Mouse (Mus musculus) forebrain, embryonic 15.5 days (tissue): ENCODE results near the gene Zbtb20. TPM values are rescaled to one million over a fixed set of nuclear protein-coding genes. Genes with fewer than 3 reads are reported as not detected.

Source experiments
- ATAC-seq: fragments of 200-750 bp; cut with Nextera tagmentation; replicated peaks from 2 replicates; pipeline ENCODE4 v1.8.0; 2017; ENCODE audit warnings: mild to moderate bottlenecking, moderate TSS enrichment, moderate library complexity
- H3K27ac ChIP-seq: fragments of 300-500 bp; sonication (generic); replicated peaks from 2 replicates; pipeline ENCODE4 v1.5.1; 2015; ENCODE audit warnings: mild to moderate bottlenecking, inconsistent platforms
- H3K27me3 ChIP-seq: fragments of 300-500 bp; sonication (generic); 2 replicates; pipeline ENCODE4 v1.6.1; 2015; ENCODE audit warnings: inconsistent platforms
- H3K36me3 ChIP-seq: fragments of 300-500 bp; sonication (generic); 2 replicates; pipeline ENCODE4 v1.6.1; 2015; ENCODE audit warnings: mild to moderate bottlenecking, inconsistent platforms
- H3K4me1 ChIP-seq: fragments of 300-500 bp; sonication (generic); 2 replicates; pipeline ENCODE4 v1.6.1; 2015; ENCODE audit warnings: inconsistent platforms
- H3K4me2 ChIP-seq: fragments of 300-500 bp; sonication (generic); replicated peaks from 2 replicates; pipeline ENCODE4 v1.6.1; 2015; ENCODE audit warnings: mild to moderate bottlenecking, inconsistent platforms
- H3K4me3 ChIP-seq: fragments of 300-500 bp; sonication (generic); 2 replicates; pipeline ENCODE4 v1.5.1; 2015; ENCODE audit warnings: mild to moderate bottlenecking, inconsistent platforms
- H3K9ac ChIP-seq: fragments of 300-500 bp; sonication (generic); replicated peaks from 2 replicates; pipeline ENCODE4 v1.6.1; 2015; ENCODE audit warnings: mild to moderate bottlenecking, inconsistent platforms
- H3K9me3 ChIP-seq: fragments of 300-500 bp; sonication (generic); 2 replicates; pipeline ENCODE4 v1.6.1; 2016; ENCODE audit warnings: inconsistent platforms
- WGBS: fragments of 180-500 bp; shearing (Covaris S2); methylation state at CpG from one replicate; pipeline ENCODE4 v1.1.7; 2015; ENCODE audit warnings: mixed read lengths; 5-methylcytosine and 5-hydroxymethylcytosine counted together
- polyA plus RNA-seq: library from polyadenylated mRNA; unstranded; fragments of >200 nt; fragmentation: Nextera tagmentation; extraction: Ambion mirVana; gene quantifications from 2 replicates; pipeline ENCODE4 v1.2.1, GENCODE M21; 2015

Zbtb20 gene
- polyA plus RNA-seq, 1 experiment from 2014 or later: 143 TPM

DNA sequence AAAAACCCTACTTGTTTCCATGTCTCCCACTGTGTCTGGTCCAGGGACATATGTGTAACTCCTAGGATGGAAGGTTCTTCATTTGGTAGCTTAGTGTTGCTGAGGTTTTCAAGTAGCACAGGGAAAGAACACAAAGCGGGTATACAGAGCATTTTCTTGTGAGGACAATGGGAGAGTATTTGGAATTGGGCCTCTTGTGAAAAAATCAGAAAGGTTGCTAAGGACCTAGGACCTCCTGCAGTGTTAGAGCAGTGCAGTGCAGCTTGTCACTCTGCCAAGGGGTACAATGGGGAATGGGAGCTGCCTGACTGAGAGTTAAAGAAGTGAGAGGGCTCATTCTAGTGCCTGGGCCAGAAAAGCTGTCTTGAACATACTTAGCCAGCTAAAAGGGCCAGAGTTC, 410.6 kb downstream of the Zbtb20 start:
- no peak overlapping the region for H3K4me3 ChIP-seq
- no peak overlapping the region for H3K4me2 ChIP-seq
- H3K9me3 ChIP-seq: 0 out of 2 replicates have a peak, but pooled peaks cover 1% of the 10 kb centered on the region
- 21% methylated on average over 1 of the region's 1 CpGs for WGBS
- peak overlapping the region; percentile 72 for H3K27ac ChIP-seq
- H3K36me3 ChIP-seq: no peaks in the 10 kb centered on the region
- H3K9ac ChIP-seq: no peak overlapping the region
- H3K4me1 ChIP-seq: peaks cover 15% of the 10 kb centered on the region
- ATAC-seq: peak; percentile 93
- no peaks in the 10 kb centered on the region for H3K27me3 ChIP-seq

DNA sequence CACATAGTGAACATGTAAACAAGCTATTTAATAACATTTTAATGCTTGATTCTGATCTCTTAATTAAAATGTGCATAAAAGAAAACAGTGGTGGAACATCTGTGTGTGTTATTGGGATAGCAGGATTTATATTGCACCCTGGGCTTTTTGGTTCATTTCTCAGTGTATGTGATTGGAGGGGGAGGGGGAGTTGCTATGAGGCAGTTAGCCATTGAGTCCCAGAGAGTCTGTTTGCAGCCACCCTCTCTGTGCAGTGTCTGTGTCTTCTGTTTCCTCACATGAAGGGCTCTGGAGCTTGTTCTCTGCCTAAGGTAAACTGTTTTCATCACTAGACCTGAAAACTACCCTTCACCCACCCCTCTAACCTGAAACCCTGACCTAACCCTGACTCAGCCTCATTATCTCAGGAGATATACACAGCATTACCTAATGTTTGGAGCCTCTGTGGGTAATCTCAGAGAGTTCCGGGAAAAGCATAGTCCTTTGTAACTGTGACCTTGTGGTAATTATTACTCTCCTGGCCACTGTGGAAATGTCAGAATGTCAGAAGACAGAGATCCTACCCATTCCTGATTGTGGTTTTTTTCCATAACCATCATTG, 411.2 kb downstream of the Zbtb20 start:
- H3K27me3 ChIP-seq: no peaks in the 10 kb centered on the region
- no peak overlapping the region for H3K4me2 ChIP-seq
- H3K9me3 ChIP-seq: no peaks in the 10 kb centered on the region
- H3K4me1 ChIP-seq: peaks cover 17% of the 10 kb centered on the region
- H3K9ac ChIP-seq: no peak overlapping the region
- WGBS: 13% methylated on average over 1 of the region's 1 CpGs
- no peaks in the 10 kb centered on the region for H3K36me3 ChIP-seq
- ATAC-seq: peak; percentile 63
- H3K4me3 ChIP-seq: no peak overlapping the region
- H3K27ac ChIP-seq: peak overlapping the region; percentile 72

DNA sequence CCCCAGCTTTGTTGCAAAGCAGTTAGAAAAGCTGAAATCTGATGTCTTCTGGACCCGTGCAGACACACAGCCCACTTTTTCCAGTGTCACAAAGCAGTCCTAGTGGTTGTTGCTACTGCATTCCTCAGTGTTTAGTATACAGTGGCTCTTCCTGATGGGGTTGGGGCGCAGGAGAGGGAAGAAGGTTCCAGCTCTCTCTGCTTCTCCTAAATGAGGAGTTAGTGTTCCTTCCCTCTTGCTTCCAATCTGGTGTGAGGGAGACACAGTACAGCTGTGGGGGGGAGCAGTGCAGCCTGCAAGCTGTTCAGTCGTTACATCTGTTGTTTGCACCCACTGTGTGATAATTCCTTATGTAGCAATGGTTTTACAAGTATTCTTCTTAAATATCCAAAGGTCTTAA, 415.7 kb downstream of the Zbtb20 start:
- 77% methylated on average over 3 of the region's 3 CpGs for WGBS
- Histone ChIP-seq H3K4me2 (no peak overlapping the region), H3K27ac (no peak overlapping the region), H3K9ac (no peak overlapping the region), H3K36me3 (no peaks in the 10 kb centered on the region), H3K27me3 (no peaks in the 10 kb centered on the region), H3K4me1 (peaks cover 11% of the 10 kb centered on the region), H3K9me3 (no peaks in the 10 kb centered on the region), H3K4me3 (no peak overlapping the region)
- no peak for ATAC-seq

DNA sequence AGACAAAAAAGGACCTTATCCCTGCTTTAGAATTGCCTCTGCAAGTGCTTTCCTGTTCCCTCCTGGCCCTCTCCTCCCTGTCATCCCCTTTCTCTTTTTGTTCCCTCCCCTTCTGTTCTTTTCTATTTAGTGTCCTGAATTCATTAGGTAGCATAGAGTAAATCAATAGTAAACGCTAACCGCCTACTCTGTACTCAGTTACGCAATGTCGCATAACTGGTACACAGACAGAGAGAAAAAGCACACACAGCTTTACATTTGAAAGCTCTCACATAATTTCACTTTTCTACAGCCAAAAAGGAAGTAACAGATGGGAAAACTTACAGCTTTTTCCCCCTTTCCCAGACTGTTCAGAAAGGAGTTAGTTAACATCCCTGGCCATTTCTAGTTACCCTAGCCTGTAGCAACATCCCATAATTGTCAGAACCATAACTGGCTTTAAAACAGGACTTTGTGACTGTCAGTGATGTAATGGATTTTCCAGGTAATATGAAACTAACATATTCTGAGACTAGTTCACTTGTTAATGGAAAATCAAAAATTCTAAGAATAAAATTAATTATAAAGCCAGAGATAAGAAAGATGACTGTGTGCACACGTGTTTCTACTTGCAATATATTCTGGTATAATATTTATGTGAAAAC, 422.4 kb downstream of the Zbtb20 start:
- no peaks in the 10 kb centered on the region for H3K36me3 ChIP-seq
- H3K27me3 ChIP-seq: no peaks in the 10 kb centered on the region
- no peak overlapping the region for H3K4me3 ChIP-seq
- WGBS: 24% methylated on average over 5 of the region's 5 CpGs
- no peak overlapping the region for H3K9ac ChIP-seq
- no peaks in the 10 kb centered on the region for H3K9me3 ChIP-seq
- H3K4me2 ChIP-seq: no peak overlapping the region
- peaks cover 19% of the 10 kb centered on the region for H3K4me1 ChIP-seq
- H3K27ac ChIP-seq: no peak overlapping the region
- ATAC-seq: no peak; the same call in 1 of the 2 replicates

DNA sequence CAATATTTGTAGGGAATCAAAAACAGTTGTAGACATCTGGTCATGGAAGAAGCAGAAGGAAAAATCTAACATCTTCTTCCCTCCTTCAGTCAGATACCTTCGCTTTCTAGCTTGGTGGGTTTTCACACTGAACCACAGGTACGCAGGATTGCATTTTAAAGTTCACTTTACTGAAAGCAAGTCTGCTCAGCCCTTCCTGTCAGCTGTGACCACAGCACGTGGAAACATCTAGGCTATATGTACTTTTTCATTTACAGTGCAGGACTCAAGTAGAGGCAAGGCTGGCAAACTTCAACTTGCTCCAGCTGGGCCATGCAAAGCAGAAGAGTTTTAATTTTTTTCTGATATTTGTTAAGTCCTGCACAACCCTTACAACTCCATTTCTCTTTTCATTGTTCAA, 424.7 kb downstream of the Zbtb20 start:
- Histone ChIP-seq H3K27ac (no peak overlapping the region), H3K9me3 (no peaks in the 10 kb centered on the region), H3K4me2 (no peak overlapping the region), H3K4me3 (no peak overlapping the region), H3K27me3 (no peaks in the 10 kb centered on the region), H3K9ac (no peak overlapping the region), H3K36me3 (no peaks in the 10 kb centered on the region), H3K4me1 (peaks cover 23% of the 10 kb centered on the region)
- no peak for ATAC-seq
- WGBS: 86% methylated on average over 3 of the region's 3 CpGs

DNA sequence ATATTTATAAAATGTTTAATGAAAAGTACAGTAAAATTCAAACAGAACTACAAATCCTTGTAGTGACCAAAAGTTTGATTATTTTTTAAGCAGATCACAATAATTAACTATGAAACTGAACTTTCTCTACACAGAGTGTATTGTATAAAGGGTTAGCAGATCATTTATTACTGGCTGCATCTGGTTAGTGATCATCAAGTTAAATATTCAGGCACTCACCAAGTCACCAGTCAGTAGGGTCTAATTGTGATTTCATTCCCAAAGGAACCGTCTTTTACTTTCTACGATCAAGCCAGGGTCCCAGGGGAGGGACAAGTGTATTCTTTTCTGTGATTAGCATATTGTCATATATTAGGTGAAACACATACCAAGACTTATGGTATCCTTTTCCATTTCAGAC, 426.5 kb downstream of the Zbtb20 start:
- no peak for ATAC-seq
- Histone ChIP-seq H3K4me3 (no peak overlapping the region), H3K27me3 (no peaks in the 10 kb centered on the region), H3K27ac (no peak overlapping the region), H3K4me1 (peaks cover 22% of the 10 kb centered on the region), H3K4me2 (no peak overlapping the region), H3K9me3 (no peaks in the 10 kb centered on the region), H3K9ac (no peak overlapping the region), H3K36me3 (no peaks in the 10 kb centered on the region)
- WGBS: 67% methylated on average over 2 of the region's 2 CpGs

DNA sequence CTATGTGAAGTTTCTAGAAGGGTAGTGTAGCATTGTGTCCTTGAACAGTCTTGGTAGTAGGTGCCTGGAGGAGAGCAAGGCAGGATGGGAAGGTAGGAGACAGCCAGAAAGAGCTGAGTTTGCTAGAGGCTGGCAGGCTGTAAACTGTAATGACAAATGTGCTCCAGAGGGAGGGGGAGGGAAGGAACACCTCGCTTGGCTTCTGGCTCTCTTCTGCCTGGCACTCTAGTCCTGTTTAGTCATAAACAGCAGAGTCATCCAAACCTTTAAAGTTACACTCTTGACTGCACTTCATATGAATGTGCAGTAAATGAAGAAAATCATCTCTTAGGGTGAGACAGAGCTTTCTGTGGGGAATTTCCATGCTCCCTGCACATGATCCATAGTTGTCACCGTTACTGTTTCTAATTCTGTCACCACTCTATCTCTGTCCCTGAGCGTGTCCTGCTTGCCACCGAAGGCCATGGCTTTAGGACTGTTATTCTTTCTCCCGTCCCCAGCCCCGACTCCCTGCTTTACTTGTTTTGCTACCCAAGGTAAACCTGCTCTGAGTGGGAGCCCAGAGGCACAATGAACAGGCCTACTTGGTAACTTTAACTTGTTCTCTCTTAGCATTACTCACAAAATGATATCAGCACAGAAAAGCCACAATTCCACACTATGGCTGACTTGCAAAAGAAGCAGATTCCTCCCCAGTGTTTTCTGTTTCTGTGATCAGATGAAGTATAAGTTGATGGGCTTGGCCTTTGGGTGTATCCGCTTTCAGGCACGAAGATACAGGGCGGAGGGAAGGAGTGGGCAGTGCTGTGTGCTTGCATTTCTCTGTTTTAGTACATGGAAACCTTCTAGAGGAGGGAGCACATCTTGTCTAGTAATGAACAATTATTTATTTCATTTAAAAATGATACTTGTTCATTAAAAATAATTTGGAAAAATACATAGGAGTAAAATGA, 427.8 kb downstream of the Zbtb20 start:
- 70% methylated on average over 9 of the region's 9 CpGs for WGBS
- H3K27ac ChIP-seq: no peak overlapping the region
- H3K36me3 ChIP-seq: no peaks in the 10 kb centered on the region
- H3K4me1 ChIP-seq: peaks cover 13% of the 10 kb centered on the region; the same call in 1 of the 2 replicates
- no peaks in the 10 kb centered on the region for H3K9me3 ChIP-seq
- H3K4me3 ChIP-seq: no peak overlapping the region
- H3K4me2 ChIP-seq: no peak overlapping the region
- peak; percentile 78 for ATAC-seq
- no peak overlapping the region for H3K9ac ChIP-seq
- H3K27me3 ChIP-seq: no peaks in the 10 kb centered on the region

DNA sequence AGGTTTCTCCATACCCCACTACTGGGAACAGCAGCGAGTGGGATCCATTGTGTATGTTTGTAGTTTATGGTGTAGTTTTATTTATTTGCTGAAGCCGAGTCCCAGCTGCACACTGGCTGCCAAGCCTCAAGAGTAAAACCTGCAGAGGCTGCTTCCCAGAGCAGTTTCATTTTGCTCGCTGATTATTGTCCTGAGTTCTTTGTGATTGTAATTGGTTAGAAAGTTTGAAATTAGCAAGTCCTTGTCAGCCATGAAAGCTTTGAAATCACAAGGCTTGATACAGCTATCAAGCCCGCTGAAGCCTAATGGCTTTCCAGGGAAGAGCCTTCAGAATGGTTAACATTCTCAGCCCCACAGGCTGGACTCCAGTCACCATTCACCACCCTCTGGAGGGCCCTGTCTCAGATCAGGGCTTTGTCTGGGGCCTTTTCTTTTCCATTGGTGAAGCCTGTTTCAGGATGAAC, 434.3 kb downstream of the Zbtb20 start:
- no peak overlapping the region for H3K4me3 ChIP-seq
- no peaks in the 10 kb centered on the region for H3K27me3 ChIP-seq
- H3K9me3 ChIP-seq: no peaks in the 10 kb centered on the region
- peak; percentile 96 for ATAC-seq
- H3K4me2 ChIP-seq: no peak overlapping the region
- H3K27ac ChIP-seq: peak overlapping the region; percentile 82
- H3K4me1 ChIP-seq: peaks cover 22% of the 10 kb centered on the region
- no peak overlapping the region for H3K9ac ChIP-seq
- 1% methylated on average over 4 of the region's 4 CpGs for WGBS
- no peaks in the 10 kb centered on the region for H3K36me3 ChIP-seq

DNA sequence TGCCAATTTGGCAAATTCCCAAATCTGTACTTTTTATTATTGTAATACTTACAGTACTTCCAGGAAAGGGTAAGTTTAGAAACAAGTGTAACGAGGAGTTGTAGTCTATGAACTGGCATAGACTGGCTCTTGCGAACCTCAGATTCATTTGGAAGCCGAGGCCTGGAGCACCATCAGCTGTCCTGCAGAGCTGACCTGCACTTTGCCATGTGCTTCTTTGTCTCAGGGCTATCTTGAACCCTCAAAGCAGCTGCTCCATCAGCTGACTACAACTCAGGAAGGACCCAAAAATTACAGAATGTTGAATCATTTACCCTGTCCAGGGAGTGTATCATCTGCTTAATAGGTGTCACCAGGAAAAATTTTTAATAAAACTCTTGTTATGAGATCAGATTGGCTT, 448.3 kb downstream of the Zbtb20 start:
- Histone ChIP-seq H3K4me1 (no peaks in the 10 kb centered on the region), H3K36me3 (no peaks in the 10 kb centered on the region), H3K27ac (no peak overlapping the region), H3K27me3 (no peaks in the 10 kb centered on the region), H3K9me3 (no peaks in the 10 kb centered on the region), H3K9ac (no peak overlapping the region), H3K4me2 (no peak overlapping the region), H3K4me3 (no peak overlapping the region)
- WGBS: 62% methylated on average over 3 of the region's 3 CpGs
- ATAC-seq: no peak

DNA sequence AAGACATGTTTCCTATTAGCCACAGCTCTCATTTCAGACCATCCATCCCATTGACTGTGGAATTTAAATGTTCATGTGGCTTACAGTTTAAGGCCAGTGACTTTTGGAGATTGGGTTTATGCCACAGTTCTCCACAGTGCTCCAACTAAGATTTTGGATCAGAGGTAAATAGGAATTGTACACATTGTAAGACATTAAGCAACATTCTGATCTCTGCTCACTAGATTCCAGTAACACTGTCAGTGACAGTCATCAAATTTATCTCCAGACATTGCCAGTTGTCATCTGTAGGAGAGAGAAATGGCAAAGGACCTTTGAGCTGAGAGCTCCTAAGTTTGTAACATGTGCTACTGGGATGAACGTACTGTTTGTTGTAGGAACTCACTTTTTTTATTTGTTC, 452.5 kb downstream of the Zbtb20 start:
- Histone ChIP-seq H3K9me3 (no peaks in the 10 kb centered on the region), H3K9ac (no peak overlapping the region), H3K27me3 (no peaks in the 10 kb centered on the region), H3K4me3 (no peak overlapping the region), H3K27ac (no peak overlapping the region), H3K4me1 (no peaks in the 10 kb centered on the region), H3K36me3 (no peaks in the 10 kb centered on the region), H3K4me2 (no peak overlapping the region)
- ATAC-seq: no peak
- WGBS: 85% methylated on average over 1 of the region's 1 CpGs

DNA sequence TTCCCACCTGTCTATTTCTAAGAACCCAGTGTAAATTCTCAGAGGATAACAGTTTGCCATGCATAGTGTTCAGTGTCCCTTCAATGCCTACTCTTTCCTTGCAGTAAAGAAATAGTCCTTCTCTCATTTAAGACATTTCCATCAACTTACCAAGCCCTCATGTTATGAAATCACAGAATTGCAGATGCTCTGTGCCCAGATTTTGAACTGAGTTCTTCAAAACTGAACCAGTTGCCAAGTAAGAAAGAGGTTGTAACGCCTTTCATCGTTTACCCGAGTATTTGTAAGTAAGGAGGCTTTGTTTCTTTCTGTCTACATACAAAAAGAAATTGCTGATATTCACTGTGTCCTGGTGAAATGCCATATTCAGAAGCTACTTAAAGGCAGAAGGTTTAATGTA, 454.5 kb downstream of the Zbtb20 start:
- H3K27ac ChIP-seq: no peak overlapping the region
- H3K4me2 ChIP-seq: no peak overlapping the region
- H3K9me3 ChIP-seq: no peaks in the 10 kb centered on the region
- 64% methylated on average over 3 of the region's 3 CpGs for WGBS
- H3K4me3 ChIP-seq: no peak overlapping the region
- H3K36me3 ChIP-seq: no peaks in the 10 kb centered on the region
- no peaks in the 10 kb centered on the region for H3K27me3 ChIP-seq
- no peak overlapping the region for H3K9ac ChIP-seq
- peaks cover 10% of the 10 kb centered on the region for H3K4me1 ChIP-seq
- no peak for ATAC-seq

DNA sequence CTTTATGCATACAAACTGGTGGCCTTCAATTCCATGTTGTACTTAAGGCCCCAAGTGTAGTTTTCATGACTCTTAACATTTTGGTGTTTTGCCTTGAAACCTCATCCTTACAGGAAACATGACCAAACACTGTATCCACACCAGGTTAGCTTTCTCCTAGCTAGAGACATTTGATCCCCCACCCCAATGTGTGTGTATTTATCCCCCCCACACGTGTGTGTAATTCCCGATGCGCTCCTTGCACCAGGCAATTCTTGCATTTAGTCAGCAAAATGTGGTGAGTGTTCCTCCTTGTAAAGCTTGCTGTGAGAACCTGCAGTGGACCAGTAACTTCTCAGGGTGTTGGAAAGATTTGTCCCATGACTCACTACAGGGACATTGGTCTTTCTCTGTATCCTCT, 455.8 kb downstream of the Zbtb20 start:
- no peaks in the 10 kb centered on the region for H3K27me3 ChIP-seq
- no peaks in the 10 kb centered on the region for H3K36me3 ChIP-seq
- peaks cover 11% of the 10 kb centered on the region for H3K4me1 ChIP-seq
- H3K4me2 ChIP-seq: no peak overlapping the region
- no peak for ATAC-seq
- no peak overlapping the region for H3K9ac ChIP-seq
- no peaks in the 10 kb centered on the region for H3K9me3 ChIP-seq
- no peak overlapping the region for H3K4me3 ChIP-seq
- no peak overlapping the region for H3K27ac ChIP-seq
- 88% methylated on average over 3 of the region's 3 CpGs for WGBS
